Mouse (Mus musculus): ENCODE data around the gene Psma7. TPM values are rescaled to one million over a fixed set of nuclear protein-coding genes. Genes with fewer than 3 reads are reported as not detected.

Gene Psma7
- polyA plus RNA-seq (2015; fragmentation: Nextera tagmentation; extraction: Ambion mirVana), result 537 and 590 TPM in 2 replicates

DNA sequence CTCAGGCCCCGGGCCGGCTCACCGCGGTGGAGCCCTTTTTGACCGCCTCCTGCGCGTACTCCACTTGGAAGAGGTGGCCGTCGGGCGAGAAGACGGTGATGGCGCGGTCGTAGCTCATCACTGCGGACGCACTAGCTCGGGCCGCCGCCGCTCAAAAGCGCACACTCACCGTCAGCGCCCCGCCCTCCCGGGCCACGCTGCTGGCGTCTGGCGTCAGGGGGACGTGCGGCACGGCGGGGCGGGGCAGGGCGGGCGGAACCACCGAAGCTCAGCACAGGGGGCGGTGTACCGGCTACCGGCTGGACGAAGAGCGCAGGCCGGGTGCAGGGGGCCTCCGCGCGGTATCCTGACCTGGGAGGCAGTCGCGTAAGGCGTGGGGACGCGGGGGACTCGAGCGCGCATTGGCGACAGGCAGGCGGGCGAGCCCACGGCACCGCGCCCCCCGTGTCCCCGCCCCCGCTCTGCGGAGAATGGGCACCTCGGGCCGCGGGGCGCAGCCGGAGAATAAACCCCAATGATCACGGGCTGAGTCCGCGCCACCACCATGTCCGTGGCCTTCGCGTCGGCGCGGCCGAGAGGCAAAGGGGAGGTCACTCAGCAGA lies at the start of gene Psma7, which contains the start of gene Ss18l1:
TSS of gene Psma7 (minus strand) at position 178 of the 602 bp plus-strand sequence.
TSS of gene Ss18l1 (plus strand) at position 254 of the 602 bp plus-strand sequence.
- H3K27ac ChIP-seq (ENCODE audit: low read length), result peak within 1 kb of the TSS; percentile 96
- peak within 1 kb of the TSS; percentile 94 for H3K4me3 ChIP-seq (replicated peaks; ENCODE audit: low read length)
- H3K27me3 ChIP-seq (replicated peaks; ENCODE audit: control insufficient read depth, insufficient read depth, low read length), result no peaks in the 10 kb centered on the region
- peaks cover 43% of the 10 kb centered on the region for H3K4me1 ChIP-seq (replicated peaks; ENCODE audit: control insufficient read depth, insufficient read depth, low read length)
- H3K36me3 ChIP-seq (ENCODE audit: control insufficient read depth, insufficient read depth), result peaks cover 16% of the 10 kb centered on the region
- H3K9me3 ChIP-seq (ENCODE audit: control insufficient read depth, low read length), result no peaks in the 10 kb centered on the region
- peak within 1 kb of the TSS; percentile 93 for H3K9ac ChIP-seq (replicated peaks; ENCODE audit: low read depth, low read length)
- H3K4me2 ChIP-seq (ENCODE audit: low read length), result peak within 1 kb of the TSS; percentile 81
- WGBS, result under 1% methylated on average over 78 of the region's 78 CpGs
- ATAC-seq, result peak; percentile 96

DNA sequence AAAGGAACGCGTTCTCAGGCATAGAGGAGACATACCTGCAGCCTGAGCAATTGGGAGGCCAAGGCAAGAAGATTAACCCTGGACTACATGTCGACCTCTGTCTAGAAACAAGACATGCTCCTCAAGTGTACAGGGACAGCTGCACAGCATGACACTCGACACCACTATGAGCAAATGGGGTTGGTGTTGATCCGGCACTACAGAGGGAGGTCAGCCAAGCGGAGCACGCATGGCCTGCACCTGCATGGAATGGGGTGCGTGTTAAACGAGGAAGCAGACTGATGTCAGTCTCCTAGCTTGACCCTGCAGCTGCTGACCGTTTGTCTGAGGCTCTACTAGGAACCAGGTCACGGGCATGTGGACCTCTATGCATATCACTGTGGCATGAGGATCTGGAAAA lies 48.1 kb upstream of the Psma7 start:
- no peaks in the 10 kb centered on the region for H3K27me3 ChIP-seq (replicated peaks; ENCODE audit: control insufficient read depth, insufficient read depth, low read length)
- WGBS, result 71% methylated on average over 11 of the region's 11 CpGs
- no peak overlapping the region for H3K9ac ChIP-seq (replicated peaks; ENCODE audit: low read depth, low read length)
- H3K4me1 ChIP-seq (replicated peaks; ENCODE audit: control insufficient read depth, insufficient read depth, low read length), result peaks cover 4% of the 10 kb centered on the region; the same call in 1 of the 2 replicates
- H3K9me3 ChIP-seq (ENCODE audit: control insufficient read depth, low read length), result no peaks in the 10 kb centered on the region
- H3K4me3 ChIP-seq (replicated peaks; ENCODE audit: low read length), result no peak overlapping the region
- no peak for ATAC-seq
- H3K4me2 ChIP-seq (ENCODE audit: low read length), result no peak overlapping the region
- H3K27ac ChIP-seq (ENCODE audit: low read length), result no peak overlapping the region
- no peaks in the 10 kb centered on the region for H3K36me3 ChIP-seq (ENCODE audit: control insufficient read depth, insufficient read depth)

DNA sequence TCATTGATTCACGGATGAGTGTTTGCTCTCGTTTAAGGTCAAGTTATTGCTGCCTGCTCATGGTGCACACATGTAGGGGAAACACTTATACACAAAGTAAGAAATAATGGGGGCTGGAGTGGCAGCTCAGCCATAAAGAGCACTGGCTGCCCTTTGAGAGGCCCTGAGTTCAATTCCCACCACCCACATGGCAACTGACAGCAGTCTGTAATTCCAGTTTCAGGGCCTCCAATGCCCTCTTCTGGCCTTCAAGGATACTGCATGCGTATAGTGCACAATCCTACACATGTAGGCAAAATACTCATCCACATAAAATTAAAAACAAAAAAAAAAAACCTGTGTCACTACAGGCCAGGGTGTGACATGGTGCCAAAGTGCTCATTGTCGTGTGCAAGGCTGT lies 45.2 kb upstream of the Psma7 start:
- no peak for ATAC-seq
- WGBS, result 94% methylated on average over 4 of the region's 4 CpGs
- Histone ChIP-seq H3K9ac (replicated peaks; ENCODE audit: low read depth, low read length) (no peak overlapping the region), H3K27ac (ENCODE audit: low read length) (no peak overlapping the region), H3K9me3 (ENCODE audit: control insufficient read depth, low read length) (no peaks in the 10 kb centered on the region), H3K4me2 (ENCODE audit: low read length) (no peak overlapping the region), H3K4me3 (replicated peaks; ENCODE audit: low read length) (no peak overlapping the region), H3K27me3 (replicated peaks; ENCODE audit: control insufficient read depth, insufficient read depth, low read length) (no peaks in the 10 kb centered on the region), H3K36me3 (ENCODE audit: control insufficient read depth, insufficient read depth) (peaks cover 8% of the 10 kb centered on the region), H3K4me1 (replicated peaks; ENCODE audit: control insufficient read depth, insufficient read depth, low read length) (peaks cover 3% of the 10 kb centered on the region; the same call in 1 of the 2 replicates)

DNA sequence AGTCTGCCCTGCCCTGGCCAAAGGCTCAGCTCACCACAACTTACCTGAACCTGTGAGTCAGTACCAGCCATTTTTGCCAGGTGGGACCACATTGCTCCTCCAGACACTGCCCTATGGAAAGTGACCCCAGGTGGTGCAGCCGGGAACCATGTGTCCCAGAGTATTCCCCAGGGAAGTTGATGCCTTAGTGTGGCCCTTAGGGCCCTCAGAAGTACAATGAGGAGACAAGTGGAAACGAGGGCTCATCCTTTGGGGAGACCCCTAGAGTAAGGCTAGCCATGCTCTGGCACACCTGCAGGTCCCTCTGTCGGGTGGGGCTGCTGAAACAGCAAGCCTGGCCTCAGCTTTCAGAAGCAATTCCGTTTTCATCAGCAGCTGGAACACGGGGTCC lies 44.4 kb upstream of the Psma7 start:
- H3K4me3 ChIP-seq (replicated peaks; ENCODE audit: low read length), result no peak overlapping the region
- H3K27me3 ChIP-seq (replicated peaks; ENCODE audit: control insufficient read depth, insufficient read depth, low read length), result no peaks in the 10 kb centered on the region
- WGBS, result 86% methylated on average over 5 of the region's 5 CpGs
- H3K9me3 ChIP-seq (ENCODE audit: control insufficient read depth, low read length), result no peaks in the 10 kb centered on the region
- H3K27ac ChIP-seq (ENCODE audit: low read length), result no peak overlapping the region
- peaks cover 13% of the 10 kb centered on the region for H3K36me3 ChIP-seq (ENCODE audit: control insufficient read depth, insufficient read depth)
- H3K4me2 ChIP-seq (ENCODE audit: low read length), result no peak overlapping the region
- no peak for ATAC-seq
- H3K9ac ChIP-seq (replicated peaks; ENCODE audit: low read depth, low read length), result no peak overlapping the region
- H3K4me1 ChIP-seq (replicated peaks; ENCODE audit: control insufficient read depth, insufficient read depth, low read length), result peaks cover 3% of the 10 kb centered on the region; the same call in 1 of the 2 replicates

DNA sequence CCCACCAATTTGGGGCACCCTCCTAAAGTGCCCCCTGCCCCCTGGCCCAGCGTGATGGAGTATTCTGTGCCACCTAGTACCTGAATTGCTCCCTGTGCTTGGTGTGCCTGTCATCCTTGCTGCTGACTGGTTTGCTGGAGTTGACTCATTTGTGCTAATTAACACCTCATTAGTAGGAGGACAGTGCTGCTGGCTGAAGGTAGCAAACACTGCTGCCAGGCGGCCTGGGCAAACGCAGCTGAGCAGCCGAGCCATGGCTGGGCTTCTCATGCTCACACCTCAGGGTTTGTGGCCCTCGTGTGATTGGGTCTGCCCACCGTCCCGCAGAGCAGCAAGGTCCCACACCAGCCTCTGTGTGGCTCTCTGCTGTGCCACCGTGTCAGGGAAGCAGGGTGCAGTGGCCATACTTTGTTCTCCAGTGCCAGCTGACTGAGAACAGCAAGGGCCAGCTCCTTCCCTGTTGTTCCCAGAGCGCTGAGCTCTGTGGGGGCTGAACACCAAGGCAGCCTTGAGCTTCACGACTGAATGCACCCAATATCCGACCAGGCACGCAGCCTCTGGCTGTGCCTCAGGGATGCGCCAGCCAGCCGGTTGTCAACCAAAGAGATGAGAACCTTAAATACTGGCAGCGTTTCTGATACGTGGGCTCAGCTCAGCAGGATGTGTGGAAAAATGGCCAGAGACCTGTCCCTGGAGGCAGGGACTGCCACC lies 43.8 kb upstream of the Psma7 start:
- 56% methylated on average over 16 of the region's 16 CpGs for WGBS
- H3K27ac ChIP-seq (ENCODE audit: low read length), result no peak overlapping the region
- ATAC-seq, result peak; percentile 59; the same call in 1 of the 2 replicates

DNA sequence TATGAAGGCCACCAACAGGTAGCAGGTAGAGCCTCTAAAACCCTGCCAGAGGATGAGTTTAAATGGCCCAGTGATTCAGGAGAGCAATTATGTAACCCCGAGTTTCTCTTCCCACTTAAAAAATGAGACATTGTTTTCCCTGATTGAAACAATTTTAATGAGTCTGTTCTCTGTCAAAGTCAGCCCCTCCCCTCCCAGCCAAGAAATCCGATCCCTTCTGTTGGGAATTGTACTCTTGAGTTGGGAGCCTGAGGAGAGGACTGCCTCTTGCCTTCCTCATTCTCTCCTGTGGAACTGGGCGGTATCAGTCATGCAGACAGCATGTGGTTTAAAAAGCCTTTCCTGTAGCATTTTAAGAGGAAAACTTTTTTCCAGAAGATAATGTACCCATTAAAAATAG lies 42.3 kb upstream of the Psma7 start:
- WGBS, result 31% methylated on average over 3 of the region's 3 CpGs
- ATAC-seq, result no peak
- Histone ChIP-seq H3K9me3 (ENCODE audit: control insufficient read depth, low read length) (no peaks in the 10 kb centered on the region), H3K36me3 (ENCODE audit: control insufficient read depth, insufficient read depth) (peaks cover 13% of the 10 kb centered on the region), H3K27me3 (replicated peaks; ENCODE audit: control insufficient read depth, insufficient read depth, low read length) (no peaks in the 10 kb centered on the region), H3K4me3 (replicated peaks; ENCODE audit: low read length) (no peak overlapping the region), H3K4me1 (replicated peaks; ENCODE audit: control insufficient read depth, insufficient read depth, low read length) (peaks cover 3% of the 10 kb centered on the region; the same call in 1 of the 2 replicates), H3K9ac (replicated peaks; ENCODE audit: low read depth, low read length) (no peak overlapping the region), H3K27ac (ENCODE audit: low read length) (no peak overlapping the region), H3K4me2 (ENCODE audit: low read length) (no peak overlapping the region)

More for the DNA sequence above, 43.8 kb upstream of the Psma7 start:
- Histone ChIP-seq H3K9ac (replicated peaks; ENCODE audit: low read depth, low read length) (no peak overlapping the region), H3K9me3 (ENCODE audit: control insufficient read depth, low read length) (no peaks in the 10 kb centered on the region), H3K36me3 (ENCODE audit: control insufficient read depth, insufficient read depth) (peaks cover 13% of the 10 kb centered on the region), H3K4me2 (ENCODE audit: low read length) (no peak overlapping the region), H3K27me3 (replicated peaks; ENCODE audit: control insufficient read depth, insufficient read depth, low read length) (no peaks in the 10 kb centered on the region), H3K4me1 (replicated peaks; ENCODE audit: control insufficient read depth, insufficient read depth, low read length) (peaks cover 3% of the 10 kb centered on the region; the same call in 1 of the 2 replicates), H3K4me3 (replicated peaks; ENCODE audit: low read length) (no peak overlapping the region)

DNA sequence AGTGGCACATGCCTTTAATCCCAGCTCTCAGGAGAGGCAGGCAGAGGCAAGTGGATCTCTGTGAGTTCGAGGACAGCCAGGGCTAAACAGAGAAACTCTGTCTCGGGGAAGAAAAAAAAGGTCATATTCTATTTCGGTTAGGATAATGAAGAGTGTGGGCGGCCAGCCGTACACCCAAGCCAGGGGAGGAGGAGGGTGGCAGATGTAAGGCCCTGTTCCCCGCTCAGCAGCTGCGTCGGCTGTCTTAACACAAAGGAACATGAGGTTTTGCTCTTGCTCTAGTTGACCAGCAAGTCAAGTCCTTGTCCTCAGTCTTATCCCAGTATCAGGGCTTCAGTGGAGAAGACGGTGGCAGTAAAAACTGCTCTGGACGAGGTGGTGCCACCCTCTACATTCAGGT lies 40.8 kb upstream of the Psma7 start:
- Histone ChIP-seq H3K9me3 (ENCODE audit: control insufficient read depth, low read length) (no peaks in the 10 kb centered on the region), H3K36me3 (ENCODE audit: control insufficient read depth, insufficient read depth) (peaks cover 13% of the 10 kb centered on the region), H3K9ac (replicated peaks; ENCODE audit: low read depth, low read length) (no peak overlapping the region), H3K4me1 (replicated peaks; ENCODE audit: control insufficient read depth, insufficient read depth, low read length) (peaks cover 3% of the 10 kb centered on the region; the same call in 1 of the 2 replicates), H3K4me2 (ENCODE audit: low read length) (no peak overlapping the region), H3K27ac (ENCODE audit: low read length) (no peak overlapping the region), H3K4me3 (replicated peaks; ENCODE audit: low read length) (no peak overlapping the region), H3K27me3 (replicated peaks; ENCODE audit: control insufficient read depth, insufficient read depth, low read length) (no peaks in the 10 kb centered on the region)
- 90% methylated on average over 10 of the region's 10 CpGs for WGBS
- no peak for ATAC-seq

DNA sequence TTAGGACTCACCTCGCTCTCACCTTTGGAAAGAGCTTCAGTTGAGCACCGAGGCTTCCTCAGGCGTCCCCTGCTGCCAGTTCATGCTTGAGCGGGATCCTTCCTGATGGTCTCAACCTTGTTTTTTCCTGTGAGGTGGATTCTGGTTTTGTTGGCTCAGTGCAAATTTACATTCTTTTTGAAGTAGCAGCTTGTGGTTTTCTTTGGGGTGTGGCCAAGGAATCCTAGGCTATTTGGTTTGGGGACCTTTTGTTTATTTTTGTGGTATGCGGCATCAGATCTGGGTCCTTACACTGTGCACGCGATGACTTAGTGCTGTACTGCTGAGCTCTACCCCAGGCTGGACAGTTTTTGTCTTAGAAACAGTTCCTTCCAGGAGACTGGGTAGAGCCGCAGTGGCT lies 38.4 kb upstream of the Psma7 start:
- no peak overlapping the region for H3K4me3 ChIP-seq (replicated peaks; ENCODE audit: low read length)
- WGBS, result 87% methylated on average over 8 of the region's 8 CpGs
- no peak overlapping the region for H3K4me2 ChIP-seq (ENCODE audit: low read length)
- H3K27ac ChIP-seq (ENCODE audit: low read length), result no peak overlapping the region
- H3K4me1 ChIP-seq (replicated peaks; ENCODE audit: control insufficient read depth, insufficient read depth, low read length), result no peaks in the 10 kb centered on the region
- H3K36me3 ChIP-seq (ENCODE audit: control insufficient read depth, insufficient read depth), result peaks cover 13% of the 10 kb centered on the region
- no peaks in the 10 kb centered on the region for H3K9me3 ChIP-seq (ENCODE audit: control insufficient read depth, low read length)
- no peaks in the 10 kb centered on the region for H3K27me3 ChIP-seq (replicated peaks; ENCODE audit: control insufficient read depth, insufficient read depth, low read length)
- no peak for ATAC-seq
- no peak overlapping the region for H3K9ac ChIP-seq (replicated peaks; ENCODE audit: low read depth, low read length)

DNA sequence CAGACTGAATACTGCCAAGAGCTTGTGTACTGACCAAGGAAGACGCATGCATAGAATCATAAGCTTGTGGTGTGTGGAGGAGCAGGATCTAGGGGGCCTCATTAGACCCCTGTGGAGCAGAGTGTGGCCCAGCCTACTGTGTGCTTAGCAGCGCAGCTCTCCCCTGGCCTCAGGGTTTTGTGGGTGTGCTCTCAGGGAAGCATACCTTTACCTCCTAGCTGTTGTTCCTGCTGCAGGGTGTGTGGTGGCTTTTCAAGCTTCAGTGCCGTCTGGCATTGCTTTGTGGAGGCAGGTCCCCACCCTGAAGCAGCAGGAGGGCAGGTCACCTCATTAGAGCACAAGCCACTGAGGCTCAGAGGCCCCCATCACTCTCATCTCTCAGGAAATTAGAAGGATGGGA lies 35.4 kb upstream of the Psma7 start:
- Histone ChIP-seq H3K27ac (ENCODE audit: low read length) (no peak overlapping the region), H3K4me2 (ENCODE audit: low read length) (no peak overlapping the region), H3K9me3 (ENCODE audit: control insufficient read depth, low read length) (no peaks in the 10 kb centered on the region), H3K4me1 (replicated peaks; ENCODE audit: control insufficient read depth, insufficient read depth, low read length) (no peaks in the 10 kb centered on the region), H3K27me3 (replicated peaks; ENCODE audit: control insufficient read depth, insufficient read depth, low read length) (no peaks in the 10 kb centered on the region), H3K36me3 (ENCODE audit: control insufficient read depth, insufficient read depth) (peaks cover 6% of the 10 kb centered on the region), H3K9ac (replicated peaks; ENCODE audit: low read depth, low read length) (no peak overlapping the region), H3K4me3 (replicated peaks; ENCODE audit: low read length) (no peak overlapping the region)
- 47% methylated on average over 3 of the region's 3 CpGs for WGBS
- ATAC-seq, result no peak

Data from forebrain, embryonic 16.5 days (tissue).